Mouse (Mus musculus): ENCODE data around the gene Gm6169.
A peak's percentile ranks its signal among the peaks of the same experiment; 100 is the strongest.
"Not testable (repeated sequence)": the region's sequence is repeated elsewhere in the genome, so short reads cannot be mapped to it uniquely, and the experiment has no call there.

Gene Gm6169

DNA sequence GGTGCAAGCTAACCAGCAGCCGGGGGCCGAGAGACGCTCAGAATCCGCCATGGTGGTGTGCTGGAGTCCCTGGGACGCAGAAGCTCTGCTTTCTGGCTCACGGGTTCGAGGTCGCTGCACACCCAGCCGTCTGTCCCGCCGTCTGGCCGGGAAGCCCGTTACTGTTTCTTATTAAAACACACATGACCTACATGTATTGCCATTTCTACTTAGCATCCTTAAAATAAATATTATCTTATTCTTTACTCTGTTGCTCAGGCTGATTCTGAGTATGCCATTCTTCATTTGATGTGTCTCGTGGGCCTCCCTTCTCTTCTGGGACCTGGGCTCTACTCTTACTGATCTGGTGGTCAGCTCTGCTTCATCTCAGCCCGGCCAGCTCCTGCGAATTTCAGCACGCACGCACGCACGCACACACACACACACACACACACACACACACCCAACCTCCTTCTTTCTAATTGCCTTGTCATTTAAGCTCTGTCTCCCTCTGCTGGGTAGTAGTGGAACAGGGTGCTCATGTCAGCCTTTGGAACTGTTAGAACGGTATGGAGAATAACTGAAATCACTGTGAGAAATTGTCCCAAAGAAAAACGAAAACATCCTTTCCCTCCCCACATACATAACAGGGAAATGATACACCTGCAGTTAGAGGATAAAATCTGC is at the start of gene Gm6169:
Gene Gm6169, minus strand, starts transcription at position 51 of the 666 bp plus-strand sequence.
- no peak for DNase-seq (ENCODE audit: low read depth in 2 of 2, low spot score in 2 of 2)

DNA sequence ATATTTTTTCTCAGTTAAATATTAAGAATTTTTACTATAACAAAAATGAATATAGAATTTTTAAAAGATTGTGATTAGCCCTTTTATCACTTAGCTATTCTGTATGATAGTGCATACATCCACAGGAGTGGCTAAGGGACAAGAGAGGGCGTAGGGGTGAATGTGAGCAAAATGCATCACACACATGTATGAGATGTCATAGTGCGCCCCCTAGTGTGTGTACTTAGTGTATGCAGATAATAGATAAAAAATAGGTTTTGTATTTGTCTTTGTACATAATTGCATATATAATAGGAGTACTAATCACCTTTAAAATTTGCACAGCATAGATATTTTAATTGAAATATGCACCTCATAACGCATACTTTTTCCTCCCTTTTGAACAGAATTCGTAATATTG is 46.8 kb upstream of the Gm6169 start:
- peak; percentile 45 to 59 for DNase-seq (ENCODE audit: low read depth in 2 of 2, low spot score in 2 of 2)

- no peak for DNase-seq (ENCODE audit: low read depth in 2 of 2, low spot score in 2 of 2)
Measured at GRCm38 (mm10) chr13:97142321-97142720, 43.3 kb upstream of the Gm6169 start.

DNA sequence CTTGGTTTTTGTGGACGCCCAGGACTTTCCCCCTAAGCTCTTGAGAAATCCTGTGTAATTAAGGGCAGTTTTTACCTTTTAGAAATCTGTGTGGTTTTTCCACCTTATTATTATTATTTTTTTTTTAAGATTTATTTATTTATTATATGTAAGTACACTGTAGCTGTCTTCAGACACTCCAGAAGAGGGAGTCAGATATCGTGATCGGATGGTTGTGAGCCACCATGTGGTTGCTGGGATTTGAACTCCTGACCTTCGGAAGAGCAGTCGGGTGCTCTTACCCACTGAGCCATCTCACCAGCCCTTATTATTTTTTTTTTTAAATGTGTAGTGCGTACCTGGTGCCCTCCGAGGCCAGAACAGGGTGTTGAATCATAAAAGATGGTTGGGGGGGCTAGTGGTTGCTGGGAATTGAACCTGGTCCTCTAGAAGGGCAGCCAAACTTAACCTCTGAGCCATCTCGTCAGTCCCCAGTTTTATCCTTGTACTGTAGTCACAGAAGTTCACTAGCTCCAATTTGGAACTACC is 39.4 kb upstream of the Gm6169 start:
- DNase-seq (ENCODE audit: low read depth in 2 of 2, low spot score in 2 of 2) = not testable (repeated sequence)

GRCm38 (mm10) chr13:97137466-97138400 is 38.7 kb upstream of the Gm6169 start, which contains the start of the genes Gfm2 and Nsa2:
Gfm2 (plus strand) TSS chr13:97137937.
Nsa2 (minus strand) TSS chr13:97137937.
- peak; percentile 87 to 90 for DNase-seq (ENCODE audit: low read depth in 2 of 2, low spot score in 2 of 2)

GRCm38 (mm10) chr13:97130413-97130812 is 31.4 kb upstream of the Gm6169 start:
- not testable (repeated sequence) for DNase-seq (ENCODE audit: low read depth in 2 of 2, low spot score in 2 of 2)

DNA sequence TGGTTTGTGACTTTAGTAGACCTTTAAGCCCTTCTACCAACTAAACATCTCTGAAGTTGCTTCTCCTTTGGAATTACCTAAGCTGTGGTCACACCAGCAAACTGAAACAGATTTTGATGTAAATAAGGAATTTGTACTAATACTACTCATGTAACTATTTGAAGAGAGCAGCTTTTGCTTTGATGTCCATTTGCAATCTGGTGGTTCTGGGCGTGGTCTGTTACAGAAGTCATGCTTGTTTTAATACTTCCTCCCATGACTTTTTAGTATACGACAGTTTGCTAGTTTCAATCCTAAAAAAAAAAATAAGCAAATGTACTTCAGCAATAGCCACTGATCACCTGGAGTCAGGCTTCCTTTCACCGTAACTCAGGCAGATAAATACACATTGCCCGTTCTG is 30.6 kb upstream of the Gm6169 start:
- not testable (repeated sequence) for DNase-seq (ENCODE audit: low read depth in 2 of 2, low spot score in 2 of 2)

DNA sequence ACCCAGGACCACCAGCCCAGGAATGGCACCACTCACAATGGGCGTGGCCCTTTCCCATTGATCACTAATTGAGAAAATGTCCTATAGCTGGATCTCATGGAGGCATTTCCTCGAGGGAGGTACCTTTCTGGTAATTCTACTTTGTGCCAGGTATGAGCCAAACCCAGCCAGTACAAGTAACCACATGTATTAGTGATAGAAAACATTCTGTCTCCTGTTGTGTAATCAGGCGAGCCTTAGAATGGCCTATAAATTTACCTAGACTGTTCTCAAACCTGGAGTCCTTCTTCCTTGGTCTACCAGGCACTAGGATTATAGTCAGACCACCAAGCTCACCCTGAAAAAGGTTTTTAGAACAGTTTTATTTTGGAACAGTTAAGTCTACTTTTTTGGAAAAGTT is 22.3 kb upstream of the Gm6169 start:
- no peak for DNase-seq (ENCODE audit: low read depth in 2 of 2, low spot score in 2 of 2)

- DNase-seq (ENCODE audit: low read depth in 2 of 2, low spot score in 2 of 2) = no peak
Measured at GRCm38 (mm10) chr13:97109046-97109445, 10.0 kb upstream of the Gm6169 start.

GRCm38 (mm10) chr13:97107721-97108120 is 8.7 kb upstream of the Gm6169 start:
- not testable (repeated sequence) for DNase-seq (ENCODE audit: low read depth in 2 of 2, low spot score in 2 of 2)

GRCm38 (mm10) chr13:97104996-97105395 is 6.0 kb upstream of the Gm6169 start:
- DNase-seq (ENCODE audit: low read depth in 2 of 2, low spot score in 2 of 2) = no peak

GRCm38 (mm10) chr13:97095726-97096125 is 3.3 kb downstream of the Gm6169 start:
- DNase-seq (ENCODE audit: low read depth in 2 of 2, low spot score in 2 of 2) = no peak

DNA sequence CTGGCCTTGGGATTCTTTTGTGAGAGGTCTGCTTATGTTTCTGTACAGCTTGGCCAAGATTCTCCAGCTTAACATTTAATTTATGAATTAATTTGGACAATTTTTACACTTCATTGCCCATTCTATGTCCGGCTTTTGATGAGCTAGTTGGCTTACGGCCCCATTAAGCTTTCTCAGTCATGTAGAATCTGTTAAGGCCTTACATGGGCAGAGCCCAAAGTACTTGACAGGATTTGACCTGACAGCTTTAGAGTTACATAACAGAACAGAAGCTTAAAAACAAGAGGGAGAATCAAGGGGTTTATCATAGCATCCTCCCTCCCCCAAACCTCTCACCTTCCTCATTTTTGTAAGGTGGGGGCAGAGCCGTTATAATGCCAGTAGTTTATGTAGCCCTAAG is 10.9 kb downstream of the Gm6169 start:
- no peak for DNase-seq (ENCODE audit: low read depth in 2 of 2, low spot score in 2 of 2)

- DNase-seq (ENCODE audit: low read depth in 2 of 2, low spot score in 2 of 2) = no peak
Measured at GRCm38 (mm10) chr13:97087421-97087820, 11.6 kb downstream of the Gm6169 start.

DNA sequence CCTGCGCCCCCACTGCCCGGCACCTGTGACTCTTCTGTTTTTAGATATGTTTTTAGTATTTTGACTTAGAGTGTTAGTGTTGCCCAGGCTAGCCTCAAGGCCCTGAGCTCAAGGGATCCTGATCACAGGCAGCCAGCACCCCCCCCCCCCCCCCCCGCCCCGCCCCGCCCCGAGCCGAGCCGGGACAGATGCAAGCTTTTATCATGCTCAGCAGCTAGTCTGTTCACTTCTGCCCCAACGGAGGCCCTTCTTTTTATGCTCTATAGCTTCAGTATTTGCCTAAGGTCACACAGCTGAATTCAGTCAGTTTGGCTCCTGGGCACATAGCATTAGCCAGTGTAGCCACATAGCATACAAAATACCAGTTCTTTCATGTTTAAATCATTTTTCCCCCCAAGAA is 12.7 kb downstream of the Gm6169 start:
- no peak for DNase-seq (ENCODE audit: low read depth in 2 of 2, low spot score in 2 of 2)

DNA sequence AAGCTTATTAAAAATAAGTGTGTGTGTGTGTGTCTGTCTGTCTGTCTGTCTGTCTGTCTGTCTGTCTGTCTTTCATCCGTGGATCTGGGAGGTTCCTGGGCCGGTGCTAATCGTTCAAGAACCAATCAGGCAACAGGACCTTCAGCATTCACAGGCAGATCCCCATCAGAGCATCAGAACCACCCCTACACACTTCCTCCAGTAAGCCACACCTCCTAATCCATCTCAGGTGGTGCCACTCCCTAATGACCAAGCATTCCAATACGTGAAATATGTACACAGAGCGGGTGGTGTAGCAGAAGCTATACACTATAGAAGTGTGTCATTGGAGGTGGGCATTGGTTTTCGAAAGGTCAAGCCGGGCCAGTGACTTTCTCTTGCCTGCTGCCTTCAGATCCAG is 16.6 kb downstream of the Gm6169 start:
- no peak for DNase-seq (ENCODE audit: low read depth in 2 of 2, low spot score in 2 of 2)

GRCm38 (mm10) chr13:97080615-97081014 is 18.4 kb downstream of the Gm6169 start:
- no peak for DNase-seq (ENCODE audit: low read depth in 2 of 2, low spot score in 2 of 2)

DNA sequence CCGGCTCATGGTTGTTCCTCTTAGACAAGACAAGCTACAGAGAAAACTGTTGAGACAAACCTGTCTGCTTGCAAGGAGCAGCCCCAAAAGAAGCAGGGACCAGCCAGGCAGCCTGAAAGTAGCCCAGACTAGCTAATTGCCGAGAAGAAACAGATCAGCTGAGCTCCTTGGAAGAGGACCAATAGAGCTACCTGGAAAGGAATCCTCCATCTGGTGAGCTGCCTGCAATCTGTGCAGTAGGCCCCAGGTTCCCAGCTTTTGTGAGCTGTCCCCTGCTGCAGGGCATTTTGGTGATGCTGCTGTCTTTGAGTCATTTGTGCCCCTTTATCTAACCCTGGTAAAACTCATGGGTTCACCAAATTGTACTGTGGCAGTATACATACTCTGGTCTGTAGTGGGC is 18.8 kb downstream of the Gm6169 start:
- no peak for DNase-seq (ENCODE audit: low read depth in 2 of 2, low spot score in 2 of 2)

DNA sequence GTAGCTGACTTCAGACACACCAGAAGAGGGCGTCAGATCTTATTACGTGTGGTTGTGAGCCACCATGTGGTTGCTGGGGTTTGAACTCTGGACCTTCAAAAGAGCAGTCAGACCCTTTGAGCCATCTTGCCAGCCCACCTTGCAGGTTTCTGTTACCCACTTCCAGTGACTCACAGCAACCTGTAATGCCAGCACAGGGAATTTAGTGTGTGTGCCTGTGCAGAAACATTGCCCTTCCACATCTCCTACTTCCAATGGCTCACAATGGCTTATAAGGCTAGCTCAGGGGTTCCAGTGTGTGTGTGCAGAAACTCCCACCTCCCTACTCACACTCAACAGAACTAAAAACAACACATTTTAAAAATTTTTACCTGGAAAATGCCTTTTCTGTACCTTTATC is 21.5 kb downstream of the Gm6169 start:
- DNase-seq (ENCODE audit: low read depth in 2 of 2, low spot score in 2 of 2) = no peak

DNA sequence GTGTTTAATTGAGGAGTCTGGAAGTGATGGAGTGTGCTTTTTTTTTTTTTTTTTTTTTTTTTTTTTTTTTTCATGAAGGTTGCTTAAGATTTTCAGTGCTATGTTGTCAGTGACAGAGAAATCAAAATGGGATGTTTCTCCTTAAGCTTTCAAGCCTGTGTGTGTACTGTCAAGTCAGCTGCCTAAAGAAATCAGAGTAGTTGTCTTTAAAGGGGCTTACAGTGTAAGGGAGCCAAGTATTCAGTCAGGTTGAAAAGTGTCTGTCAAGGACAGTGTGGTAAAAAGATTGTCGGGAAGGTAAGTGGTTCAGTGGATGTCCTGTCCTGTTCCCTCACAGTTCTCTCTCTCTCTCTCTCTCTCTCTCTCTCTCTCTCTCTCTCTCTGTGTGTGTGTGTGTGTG is 25.5 kb downstream of the Gm6169 start:
- DNase-seq (ENCODE audit: low read depth in 2 of 2, low spot score in 2 of 2) = no peak

DNA sequence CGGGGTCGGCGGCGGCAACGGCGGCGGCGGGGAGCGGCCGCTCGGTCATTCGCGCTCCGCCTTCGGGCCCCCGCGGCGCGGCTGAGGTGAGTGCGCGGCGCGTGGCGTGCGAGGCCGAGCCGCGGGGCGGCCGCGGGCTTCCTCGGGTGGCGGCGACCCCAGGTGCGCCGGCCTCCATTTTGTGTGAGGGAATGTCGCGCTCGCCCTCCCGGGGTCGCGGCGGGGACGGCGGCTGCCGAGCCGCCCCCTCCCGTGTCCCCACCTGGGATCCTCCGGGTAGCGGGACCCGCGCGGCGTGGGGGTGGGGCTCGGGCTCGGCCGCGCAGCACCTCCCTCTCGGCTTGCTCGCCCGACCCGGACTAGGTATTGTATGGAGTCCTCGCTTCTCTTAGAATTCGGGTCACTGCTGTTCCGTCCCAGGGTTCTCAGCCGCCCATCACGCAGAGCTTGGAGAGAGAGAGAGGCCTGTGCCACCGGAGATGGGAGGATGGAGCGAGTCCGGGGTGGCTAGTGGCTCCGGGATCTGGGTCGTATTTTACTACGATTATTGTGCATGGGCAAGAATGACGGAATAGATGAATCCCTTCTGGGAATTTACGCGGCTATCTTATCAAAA is 27.3 kb downstream of the Gm6169 start:
- no peak for DNase-seq (ENCODE audit: low read depth in 2 of 2, low spot score in 2 of 2)
